Mouse (Mus musculus) kidney, adult 9 months (tissue): ENCODE measurements at regions not wholly inside any gene's neighbourhood (a gene's known extent, or its start where the extent isn't known, plus 50 kb on each side); places are given as distances from the start of the nearest gene placed in this dataset.

Source experiments
- DNase-seq: peaks from one replicate; pipeline ENCODE4 v3.0.0; 2022

- no peak for DNase-seq
These were observed 99.8 kb upstream of the Kynu start for GRCm38 (mm10) chr2:43455158-43455873.

DNA sequence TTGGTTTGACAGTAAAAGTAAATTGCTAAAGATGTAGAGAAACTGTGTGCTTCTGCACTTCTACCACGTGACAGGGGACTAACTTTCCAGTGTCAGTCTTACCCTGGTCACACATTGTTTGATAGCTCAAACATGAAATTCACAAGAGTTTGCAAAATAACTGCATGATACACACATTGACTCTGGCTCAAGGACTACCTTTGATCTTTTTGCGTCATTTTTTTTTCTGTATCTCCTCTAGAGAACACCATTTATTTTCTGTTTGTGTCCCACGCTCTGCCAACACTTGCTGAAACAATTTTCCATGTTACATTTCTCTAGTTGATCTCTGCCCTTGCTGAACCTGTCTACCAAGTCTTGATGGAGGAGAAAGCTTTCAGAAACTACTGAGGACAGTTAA lies 86.0 kb upstream of the Kynu start:
- DNase-seq: no peak

DNA sequence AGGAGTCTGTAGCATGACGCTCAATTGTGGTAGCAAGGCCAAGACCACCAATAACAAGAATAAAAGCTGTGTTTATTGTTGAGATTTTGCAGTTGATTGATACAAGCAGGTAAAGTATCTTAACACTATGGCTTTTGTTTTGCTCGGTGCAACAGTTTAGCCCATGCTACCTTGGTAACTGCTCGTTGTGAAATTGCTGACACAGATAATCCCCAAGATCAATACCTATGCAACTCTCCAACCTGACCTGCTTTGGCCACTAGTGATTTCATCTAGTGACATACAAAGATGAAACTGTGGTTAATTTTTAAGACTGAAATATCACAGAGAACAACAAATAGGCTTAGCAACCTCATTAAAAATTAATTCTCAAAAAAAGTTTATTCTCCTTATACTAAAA lies 85.2 kb upstream of the Kynu start:
- DNase-seq: no peak

DNA sequence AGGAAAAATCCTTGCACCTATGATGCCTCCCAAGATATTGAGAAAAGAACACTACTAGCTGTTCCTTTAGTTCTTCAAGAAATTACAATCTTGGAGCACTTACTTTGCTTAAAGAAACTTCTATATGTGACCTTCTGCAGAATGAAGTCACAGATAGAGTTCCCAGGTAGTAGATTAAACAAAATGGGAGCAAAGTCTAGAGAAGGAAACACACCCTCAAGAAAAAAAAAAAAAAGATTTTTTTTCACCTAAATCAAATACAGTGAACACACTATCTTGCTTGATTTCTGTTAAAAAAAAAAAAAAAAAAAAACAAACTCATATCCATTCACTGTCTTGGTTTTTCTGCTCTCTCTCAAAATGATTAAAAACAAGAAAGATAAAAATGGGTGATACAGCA lies 76.6 kb upstream of the Kynu start:
- DNase-seq: no peak

GRCm38 (mm10) chr2:43479871-43480270 lies 75.3 kb upstream of the Kynu start:
- DNase-seq: peak; percentile 2
